Mouse (Mus musculus): ENCODE data around the gene Tmem203.

DNA sequence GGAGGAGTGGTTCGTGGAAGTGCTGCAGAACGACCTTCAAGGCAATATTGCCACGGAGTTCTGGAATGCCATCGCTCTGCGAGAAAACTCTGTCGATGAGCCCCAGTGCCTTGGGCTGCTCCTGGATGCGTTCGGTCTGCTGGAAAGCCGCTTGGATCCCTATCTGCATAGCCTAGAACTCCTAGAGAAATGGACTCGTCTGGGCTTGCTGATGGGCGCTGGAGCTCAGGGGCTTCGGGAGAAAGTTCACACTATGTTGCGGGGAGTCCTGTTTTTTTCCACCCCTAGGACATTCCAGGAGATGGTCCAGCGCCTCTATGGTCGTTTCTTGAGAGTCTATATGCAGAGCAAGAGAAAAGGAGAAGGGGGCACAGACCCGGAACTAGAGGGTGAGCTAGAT lies 17.8 kb downstream of the Tmem203 start:
- TF ChIP-seq CHD2 (IDR thresholded peaks at IDR 0.05; ENCODE audit: low read depth, low read length) (no peak), ZNF384 (IDR thresholded peaks at IDR 0.05; ENCODE audit: low read depth, low read length) (no peak), ZC3H11A (IDR thresholded peaks at IDR 0.05; ENCODE audit: borderline replicate concordance, low read depth, low read length) (no peak), MAFK (IDR thresholded peaks at IDR 0.05; ENCODE audit: insufficient read depth, low read depth, low read length) (no peak), HCFC1 (IDR thresholded peaks at IDR 0.05; ENCODE audit: borderline replicate concordance, insufficient read depth, low read length) (no peak)

Data from ES-E14 (cell line).